ENCODE assay signal across 10 mouse cellular contexts in genomic region chr4:142160041-142160440, GRCm38 (mm10).
DNase-seq lines count a peak whose midpoint lies in the region; ATAC-seq lines count a peak whose summit lies in the region.
"Had no signal": no experiment of that assay in that cellular context is flagged by ENCODE, and none has a peak within 500 bp of the region (broad histone marks: within the 10 kb centered on the region; RNA-seq: fewer than 3 reads in every experiment).

No protein-coding gene starts in this region.

- H3K9me3 ChIP-seq in hindbrain, embryonic 14.5 days (ENCODE audit: control insufficient read depth, low read length) = no peaks in the 10 kb centered on the region
- H3K9me3 ChIP-seq in hindbrain, embryonic 12.5 days (replicated peaks) = peaks cover 6% of the 10 kb centered on the region; the same call in 1 of the 2 replicates

- no peaks in the 10 kb centered on the region for H3K4me1 ChIP-seq in hindbrain, embryonic 14.5 days (replicated peaks; ENCODE audit: control insufficient read depth, insufficient read depth, low read length)
- H3K4me1 ChIP-seq in hindbrain, embryonic 12.5 days = peaks cover 14% of the 10 kb centered on the region

- no peak for DNase-seq in hindbrain, embryonic 14.5 days (ENCODE audit: low spot score)
- DNase-seq in brain, adult 2 months (ENCODE audit: low read depth, low spot score) = peak; percentile 81
- peak; percentile 56 for DNase-seq in heart, adult 8-10 months (ENCODE audit: low spot score)
- peak; percentile 34 to 71 for DNase-seq in left cerebral cortex, postnatal 25 days (ENCODE audit: low spot score in 2 of 2)
- DNase-seq in kidney, postnatal 25 days = no peak
- DNase-seq in kidney, adult 11 months = no peak
- no peak for DNase-seq in cerebellum, postnatal 36 days

- H3K9ac ChIP-seq in hindbrain, embryonic 14.5 days = no peak overlapping the region
- no peak overlapping the region for H3K9ac ChIP-seq in hindbrain, embryonic 12.5 days
- H3K9ac ChIP-seq: liver, embryonic 14.5 days; neural tube, embryonic 13.5 days had no signal

- H3K4me2 ChIP-seq in hindbrain, embryonic 14.5 days (replicated peaks) = no peak overlapping the region
- no peak overlapping the region for H3K4me2 ChIP-seq in hindbrain, embryonic 12.5 days (replicated peaks)
- H3K4me2 ChIP-seq: neural tube, embryonic 13.5 days had no signal

- H3K36me3 ChIP-seq in hindbrain, embryonic 14.5 days (replicated peaks; ENCODE audit: control insufficient read depth, insufficient read depth) = no peaks in the 10 kb centered on the region; the same call in 1 of the 2 replicates
- no peaks in the 10 kb centered on the region; the same call in 1 of the 2 replicates for H3K36me3 ChIP-seq in hindbrain, embryonic 12.5 days

- ATAC-seq in hindbrain, embryonic 14.5 days (ENCODE audit: low FRiP score) = peak; percentile 51; the same call in 1 of the 2 replicates
- no peak for ATAC-seq in hindbrain, embryonic 12.5 days (ENCODE audit: low FRiP score)

- H3K27ac ChIP-seq in hindbrain, embryonic 14.5 days = no peak overlapping the region
- no peak overlapping the region for H3K27ac ChIP-seq in hindbrain, embryonic 12.5 days
- H3K27ac ChIP-seq: liver, embryonic 14.5 days; neural tube, embryonic 13.5 days had no signal

- no peak overlapping the region for H3K4me3 ChIP-seq in hindbrain, embryonic 14.5 days (replicated peaks; ENCODE audit: low read length)
- H3K4me3 ChIP-seq in hindbrain, embryonic 12.5 days = no peak overlapping the region
- H3K4me3 ChIP-seq: neural tube, embryonic 13.5 days had no signal

- WGBS in hindbrain, embryonic 14.5 days = 42% methylated on average over 8 of the region's 8 CpGs
- WGBS in hindbrain, embryonic 12.5 days = 49% methylated on average over 8 of the region's 8 CpGs

- intact Hi-C loops in left cerebral cortex, postnatal 25 days (cut with DNase I) = no loop called here

- H3K27me3 ChIP-seq in hindbrain, embryonic 14.5 days (ENCODE audit: control insufficient read depth, insufficient read depth, low read length) = no peaks in the 10 kb centered on the region
- H3K27me3 ChIP-seq in hindbrain, embryonic 12.5 days = no peaks in the 10 kb centered on the region
- H3K27me3 ChIP-seq: neural tube, embryonic 13.5 days had no signal

Comparison
In these comparisons a context has a peak if more than half of its experiments do, and no peak if none do; other contexts are left out.
1. DNase-seq: peak in brain, adult 2 months (single experiment), heart, adult 8-10 months (single experiment) and left cerebral cortex, postnatal 25 days (2 of 2); none in hindbrain, embryonic 14.5 days (single experiment), kidney, postnatal 25 days (0 of 2), kidney, adult 11 months (single experiment) and cerebellum, postnatal 36 days (0 of 2).